Mouse (Mus musculus) kidney, postnatal 0 days (tissue): ENCODE measurements around the gene Kcnk13. TPM values are rescaled to one million over a fixed set of nuclear protein-coding genes. Genes with fewer than 3 reads are reported as not detected.

Experiments used
- ATAC-seq: fragments of 200-750 bp; cut with Nextera tagmentation; replicated peaks from 2 replicates; pipeline ENCODE4 v1.8.0; 2017; ENCODE audit warnings: low read depth, moderate number of reproducible peaks, moderate TSS enrichment, moderate library complexity; ENCODE audit not compliant: low FRiP score
- DNase-seq: peaks from one replicate; pipeline ENCODE4 v3.0.0-alpha.2; 2016; ENCODE audit warnings: low spot score
- H3K27ac ChIP-seq: fragments of 300-500 bp; sonication (generic); 2 replicates; pipeline ENCODE4 v1.5.1; 2014; ENCODE audit warnings: mild to moderate bottlenecking
- H3K27me3 ChIP-seq: fragments of 300-500 bp; sonication (generic); 2 replicates; pipeline ENCODE4 v1.6.1; 2014; ENCODE audit warnings: low read length, mixed read lengths; ENCODE audit not compliant: insufficient read depth
- H3K36me3 ChIP-seq: fragments of 300-500 bp; sonication (generic); 2 replicates; pipeline ENCODE4 v1.6.1; 2014; ENCODE audit warnings: low read length, mixed read lengths; ENCODE audit not compliant: insufficient read depth
- H3K4me1 ChIP-seq: fragments of 300-500 bp; sonication (generic); replicated peaks from 2 replicates; pipeline ENCODE4 v1.6.1; 2014; ENCODE audit warnings: antibody characterized with exemption, low read length, mixed read lengths; ENCODE audit not compliant: insufficient read depth
- H3K4me2 ChIP-seq: fragments of 300-500 bp; sonication (generic); 2 replicates; pipeline ENCODE4 v1.6.1; 2014; ENCODE audit warnings: mild to moderate bottlenecking, low read length, moderate library complexity, mixed read lengths
- H3K4me3 ChIP-seq: fragments of 300-500 bp; sonication (generic); replicated peaks from 2 replicates; pipeline ENCODE4 v1.5.1; 2014; ENCODE audit warnings: low read depth, low read length
- H3K9ac ChIP-seq: fragments of 300-500 bp; sonication (generic); 2 replicates; pipeline ENCODE4 v1.6.1; 2014; ENCODE audit warnings: low read depth, low read length
- H3K9me3 ChIP-seq: fragments of 300-500 bp; sonication (generic); replicated peaks from 2 replicates; pipeline ENCODE4 v1.6.1; 2016; ENCODE audit warnings: low read length, inconsistent platforms, mixed read lengths
- CTCF ChIP-seq: IDR thresholded peaks from 2 replicates; pipeline ENCODE4 v1.5.1; 2016; ENCODE audit warnings: antibody characterized with exemption, low read depth, mild to moderate bottlenecking, moderate library complexity
- WGBS: fragments of 180-500 bp; shearing (Covaris S2); extraction: QIAGEN DNeasy Blood & Tissue Kit; methylation state at CpG from one replicate; pipeline ENCODE4 v1.1.7; 2014; 5-methylcytosine and 5-hydroxymethylcytosine counted together
- polyA plus RNA-seq: library from polyadenylated mRNA; unstranded; fragments of >200 nt; fragmentation: Nextera tagmentation; extraction: Ambion mirVana; gene quantifications from 2 replicates; pipeline ENCODE4 v1.2.1, GENCODE M21; 2015

The Kcnk13 gene
- polyA plus RNA-seq, 1 experiment from 2014 or later, result 0.16 TPM

- WGBS, result 67% methylated on average over 5 of the region's 5 CpGs
- Histone ChIP-seq H3K4me3 (no peak overlapping the region), H3K9me3 (no peaks in the 10 kb centered on the region), H3K27ac (no peak overlapping the region), H3K36me3 (no peaks in the 10 kb centered on the region), H3K27me3 (no peaks in the 10 kb centered on the region), H3K9ac (no peak overlapping the region), H3K4me1 (no peaks in the 10 kb centered on the region), H3K4me2 (no peak overlapping the region)
- TF ChIP-seq CTCF, result no peak
- ATAC-seq, result no peak
- no peak for DNase-seq
Measured at GRCm38 (mm10) chr12:100022490-100022889, 58.2 kb downstream of the Kcnk13 start.

GRCm38 (mm10) chr12:100023821-100024365, 59.6 kb downstream of the Kcnk13 start:
- TF ChIP-seq CTCF, result no peak
- no peak overlapping the region for H3K4me3 ChIP-seq
- no peaks in the 10 kb centered on the region for H3K9me3 ChIP-seq
- no peak overlapping the region for H3K4me2 ChIP-seq
- no peak overlapping the region for H3K9ac ChIP-seq
- no peak overlapping the region for H3K27ac ChIP-seq
- WGBS, result 74% methylated on average over 12 of the region's 12 CpGs
- no peaks in the 10 kb centered on the region for H3K27me3 ChIP-seq
- H3K4me1 ChIP-seq, result no peaks in the 10 kb centered on the region
- no peak for DNase-seq
- no peaks in the 10 kb centered on the region for H3K36me3 ChIP-seq
- no peak for ATAC-seq

GRCm38 (mm10) chr12:100025675-100026074, 61.4 kb downstream of the Kcnk13 start:
- Histone ChIP-seq H3K27me3 (no peaks in the 10 kb centered on the region), H3K4me3 (no peak overlapping the region), H3K9me3 (no peaks in the 10 kb centered on the region), H3K4me1 (no peaks in the 10 kb centered on the region), H3K27ac (no peak overlapping the region), H3K9ac (no peak overlapping the region), H3K4me2 (no peak overlapping the region), H3K36me3 (no peaks in the 10 kb centered on the region)
- no peak for ATAC-seq
- DNase-seq, result no peak
- TF ChIP-seq CTCF, result no peak
- WGBS, result 65% methylated on average over 11 of the region's 11 CpGs

GRCm38 (mm10) chr12:100026715-100027245, 62.5 kb downstream of the Kcnk13 start:
- WGBS, result 77% methylated on average over 7 of the region's 7 CpGs
- H3K4me3 ChIP-seq, result no peak overlapping the region
- no peak for TF ChIP-seq CTCF
- ATAC-seq (no peak), DNase-seq (no peak)
- H3K36me3 ChIP-seq, result no peaks in the 10 kb centered on the region
- no peaks in the 10 kb centered on the region for H3K4me1 ChIP-seq
- no peak overlapping the region for H3K4me2 ChIP-seq
- H3K9ac ChIP-seq, result no peak overlapping the region
- H3K27ac ChIP-seq, result no peak overlapping the region
- H3K27me3 ChIP-seq, result no peaks in the 10 kb centered on the region
- no peaks in the 10 kb centered on the region for H3K9me3 ChIP-seq

GRCm38 (mm10) chr12:100027281-100027680, 63.0 kb downstream of the Kcnk13 start:
- no peak for ATAC-seq
- Histone ChIP-seq H3K4me3 (no peak overlapping the region), H3K4me1 (no peaks in the 10 kb centered on the region), H3K4me2 (no peak overlapping the region), H3K9ac (no peak overlapping the region), H3K36me3 (no peaks in the 10 kb centered on the region), H3K27me3 (no peaks in the 10 kb centered on the region), H3K9me3 (no peaks in the 10 kb centered on the region), H3K27ac (no peak overlapping the region)
- TF ChIP-seq CTCF, result no peak
- 76% methylated on average over 7 of the region's 7 CpGs for WGBS
- DNase-seq, result no peak

GRCm38 (mm10) chr12:100031681-100032080, 67.4 kb downstream of the Kcnk13 start:
- no peak for DNase-seq
- no peaks in the 10 kb centered on the region for H3K9me3 ChIP-seq

GRCm38 (mm10) chr12:100032521-100032920, 68.2 kb downstream of the Kcnk13 start:
- ATAC-seq, result no peak
- TF ChIP-seq CTCF, result no peak
- Histone ChIP-seq H3K9me3 (no peaks in the 10 kb centered on the region), H3K9ac (no peak overlapping the region), H3K4me1 (no peaks in the 10 kb centered on the region), H3K27ac (no peak overlapping the region), H3K4me2 (no peak overlapping the region), H3K4me3 (no peak overlapping the region), H3K36me3 (no peaks in the 10 kb centered on the region), H3K27me3 (no peaks in the 10 kb centered on the region)
- WGBS, result 74% methylated on average over 4 of the region's 4 CpGs
- no peak for DNase-seq

More at GRCm38 (mm10) chr12:100031681-100032080, 67.4 kb downstream of the Kcnk13 start:
- Histone ChIP-seq H3K27ac (no peak overlapping the region), H3K4me3 (no peak overlapping the region), H3K27me3 (no peaks in the 10 kb centered on the region), H3K4me1 (no peaks in the 10 kb centered on the region), H3K9ac (no peak overlapping the region), H3K36me3 (no peaks in the 10 kb centered on the region), H3K4me2 (no peak overlapping the region)
- no peak for TF ChIP-seq CTCF
- no peak for ATAC-seq
- WGBS, result 91% methylated on average over 5 of the region's 5 CpGs
